Mouse (Mus musculus): ENCODE results near the gene Ankle1. TPM values are rescaled to one million over a fixed set of nuclear protein-coding genes. Genes with fewer than 3 reads are reported as not detected.
A peak's percentile ranks its signal among the peaks of the same experiment; 100 is the strongest.
"Not testable (repeated sequence)": the region's sequence is repeated elsewhere in the genome, so short reads cannot be mapped to it uniquely, and the experiment has no call there.

Ankle1 gene
- total RNA-seq, 1 experiment from 2014 or later, result 9.0 TPM

DNA sequence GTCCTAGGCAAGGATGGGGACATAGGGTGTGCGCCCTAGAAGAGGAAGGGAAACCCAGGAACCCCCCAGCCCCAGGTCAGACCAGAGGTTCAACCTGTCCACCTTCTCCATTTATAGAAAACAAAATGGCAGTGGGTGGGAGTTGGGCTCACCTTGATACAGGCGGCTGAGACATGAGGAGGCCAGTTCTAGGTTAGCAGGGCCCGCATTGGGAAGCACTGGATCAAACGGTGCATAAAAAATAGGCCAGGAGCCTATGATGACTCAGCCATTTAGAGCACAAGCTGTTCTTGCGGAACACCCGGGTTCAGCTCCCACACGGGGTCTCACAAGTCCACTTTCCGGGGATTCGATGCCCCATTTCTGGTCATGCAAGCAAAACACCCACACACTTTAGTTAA lies 859 bp upstream of the Ankle1 start:
- no peak for ATAC-seq (replicated peaks; ENCODE audit: low read depth, poor library complexity, severe bottlenecking)

DNA sequence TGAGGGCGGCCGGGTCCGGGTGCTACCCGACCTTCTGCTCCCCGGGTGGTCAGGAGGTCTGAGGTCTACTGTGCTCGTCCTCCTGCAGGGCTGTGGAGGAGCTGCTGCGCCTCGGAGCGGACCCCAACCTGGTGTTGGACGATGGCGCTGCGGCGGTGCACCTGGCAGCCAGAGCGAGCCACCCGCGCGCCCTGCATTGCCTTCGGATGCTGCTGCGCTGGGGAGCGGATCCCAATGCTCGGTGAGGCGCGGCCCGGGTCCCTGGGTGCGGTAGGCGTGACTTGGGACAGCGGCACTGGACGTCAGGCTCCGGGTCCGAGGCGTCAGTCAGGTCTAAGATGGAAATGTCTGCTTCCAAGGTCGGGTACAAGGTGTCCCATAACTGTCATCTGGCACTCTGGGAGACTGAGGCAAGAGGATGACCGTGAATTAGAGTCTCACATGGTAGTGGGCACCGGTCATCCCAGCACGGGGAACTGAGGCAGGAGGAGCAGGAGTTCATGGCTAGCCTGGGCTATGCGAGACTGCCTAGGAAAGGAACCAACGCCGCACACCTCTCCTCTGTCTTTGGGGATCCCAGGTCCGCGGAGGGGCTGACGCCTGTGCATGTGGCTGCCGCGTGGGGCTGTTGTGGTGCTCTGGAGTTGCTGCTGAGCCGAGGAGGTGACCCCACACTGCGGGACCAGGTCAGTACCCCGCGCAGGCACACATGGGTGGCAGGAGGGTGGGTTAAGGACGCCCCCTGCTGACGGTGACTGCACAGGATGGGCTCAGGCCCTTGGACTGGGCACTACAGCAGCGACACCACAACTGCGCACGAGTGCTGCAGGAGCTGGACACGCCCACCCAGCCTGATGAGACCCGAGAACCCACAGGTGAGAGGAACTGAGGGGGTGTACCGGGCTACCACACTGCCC lies 547 bp downstream of the Ankle1 start:
- ATAC-seq (replicated peaks; ENCODE audit: low read depth, poor library complexity, severe bottlenecking), result peak; percentile 58

DNA sequence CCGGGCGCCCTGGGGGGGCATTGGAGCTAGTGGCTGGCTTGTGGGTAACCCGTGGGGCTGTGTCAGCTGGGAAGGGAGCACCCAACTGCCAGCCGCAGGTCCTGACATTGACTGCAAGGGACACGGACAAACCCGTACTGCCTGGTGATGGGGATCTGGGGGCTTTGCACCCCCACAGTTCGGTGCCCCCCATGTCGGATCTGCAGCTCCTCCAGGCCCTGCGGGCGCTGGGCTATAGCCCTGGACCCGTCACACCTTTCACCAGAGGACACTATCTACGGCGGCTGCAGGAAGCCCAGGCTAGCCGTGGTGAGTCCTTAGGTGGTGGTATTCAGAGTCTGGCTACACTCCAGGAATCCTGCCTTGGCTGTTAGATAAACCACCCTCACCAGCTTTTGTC lies 1.6 kb downstream of the Ankle1 start:
- ATAC-seq (replicated peaks; ENCODE audit: low read depth, poor library complexity, severe bottlenecking), result no peak

DNA sequence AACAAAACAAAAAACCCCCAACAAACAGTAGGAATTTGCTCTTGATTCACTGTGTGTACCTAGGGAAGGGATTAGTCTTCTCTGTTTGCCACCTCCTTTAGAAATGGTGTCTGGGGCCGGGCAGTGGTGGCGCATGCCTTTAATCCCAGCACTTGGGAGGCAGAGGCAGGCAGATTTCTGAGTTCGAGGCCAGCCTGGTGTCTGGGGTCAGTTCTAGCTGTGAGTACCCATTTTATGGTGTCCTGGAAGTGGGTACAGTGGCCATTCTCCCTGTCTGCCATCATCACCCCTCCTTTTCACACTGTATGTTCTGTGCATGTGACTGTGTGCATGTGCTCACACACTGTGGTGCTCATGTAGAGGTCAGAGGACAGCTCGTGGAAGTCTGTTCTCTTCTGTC lies 2.4 kb downstream of the Ankle1 start:
- no peak for ATAC-seq (replicated peaks; ENCODE audit: low read depth, poor library complexity, severe bottlenecking)

DNA sequence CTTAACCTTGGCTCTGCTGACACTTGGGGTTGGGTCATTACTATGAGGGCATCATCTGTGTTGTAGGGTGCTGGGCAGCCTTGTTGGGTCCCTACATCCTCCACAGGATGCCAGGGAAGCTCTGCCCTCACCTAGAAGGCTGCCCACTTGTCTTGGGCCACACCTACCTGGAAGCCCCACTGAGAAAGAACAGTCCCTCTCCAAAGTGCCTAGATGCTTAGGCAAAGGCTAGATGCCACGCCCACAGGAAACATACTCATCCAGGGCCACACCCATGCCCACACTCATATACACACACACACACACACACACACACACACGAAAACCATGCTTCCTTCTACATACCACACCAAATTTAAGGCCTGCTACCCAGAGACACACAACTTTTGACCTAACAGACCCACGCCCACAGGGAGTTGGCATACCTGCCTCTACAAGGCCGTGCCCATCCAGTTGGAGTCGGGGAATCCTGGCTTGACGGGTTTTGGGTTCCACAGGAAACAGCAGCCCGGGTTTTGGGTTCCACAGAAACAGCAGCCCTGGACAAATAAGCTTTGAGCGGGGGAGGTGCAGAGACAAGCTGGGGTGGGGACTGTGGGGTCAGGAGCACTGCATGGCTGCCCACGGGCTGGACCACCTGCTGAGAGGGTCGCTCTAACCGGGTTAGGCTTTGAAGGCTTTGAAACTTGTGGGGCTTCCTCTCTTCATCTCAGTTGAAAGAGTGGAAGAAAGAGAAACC lies 5.9 kb downstream of the Ankle1 start:
- ATAC-seq (replicated peaks; ENCODE audit: low read depth, poor library complexity, severe bottlenecking), result peak; percentile 52

DNA sequence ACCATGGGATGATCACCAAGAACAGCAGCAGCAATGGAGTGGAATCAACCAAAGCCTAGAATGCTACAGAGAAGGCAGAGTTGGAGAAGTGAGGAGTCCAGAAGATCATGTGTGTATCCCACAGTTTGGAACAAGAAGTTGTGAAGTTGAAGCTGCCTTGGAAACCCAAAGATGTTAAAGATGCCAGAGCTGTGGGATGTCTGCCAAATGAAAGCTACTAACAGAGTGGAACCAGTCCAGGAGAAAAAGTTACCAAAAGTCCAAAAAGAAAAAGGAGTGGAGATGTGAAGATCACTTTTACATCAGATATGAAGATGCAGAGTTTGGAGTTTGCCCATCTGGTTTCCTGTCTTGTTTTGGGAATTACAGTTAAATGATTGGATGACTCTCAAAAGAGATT lies 16.3 kb downstream of the Ankle1 start:
- ATAC-seq (replicated peaks; ENCODE audit: low read depth, poor library complexity, severe bottlenecking), result no peak

DNA sequence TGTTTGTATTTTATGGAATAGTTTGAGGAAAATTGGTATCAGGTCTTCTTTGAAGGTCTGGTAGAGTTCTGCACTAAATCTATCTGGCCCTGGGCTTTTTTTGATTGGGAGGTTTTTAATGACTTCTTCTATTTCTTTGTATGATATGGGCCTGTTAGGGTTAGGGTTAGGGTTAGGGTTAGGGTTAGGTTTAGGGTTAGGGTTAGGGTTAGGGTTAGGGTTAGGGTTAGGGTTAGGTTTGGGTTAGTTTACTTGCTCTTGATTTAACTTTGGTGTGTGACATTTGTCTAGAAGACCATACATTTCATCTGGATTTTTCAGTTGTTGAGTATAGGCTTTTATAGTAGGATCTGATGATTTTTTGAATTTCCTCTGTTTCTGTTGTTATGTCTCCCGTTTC lies 27.1 kb downstream of the Ankle1 start:
- ATAC-seq (replicated peaks; ENCODE audit: low read depth, poor library complexity, severe bottlenecking), result not testable (repeated sequence)

DNA sequence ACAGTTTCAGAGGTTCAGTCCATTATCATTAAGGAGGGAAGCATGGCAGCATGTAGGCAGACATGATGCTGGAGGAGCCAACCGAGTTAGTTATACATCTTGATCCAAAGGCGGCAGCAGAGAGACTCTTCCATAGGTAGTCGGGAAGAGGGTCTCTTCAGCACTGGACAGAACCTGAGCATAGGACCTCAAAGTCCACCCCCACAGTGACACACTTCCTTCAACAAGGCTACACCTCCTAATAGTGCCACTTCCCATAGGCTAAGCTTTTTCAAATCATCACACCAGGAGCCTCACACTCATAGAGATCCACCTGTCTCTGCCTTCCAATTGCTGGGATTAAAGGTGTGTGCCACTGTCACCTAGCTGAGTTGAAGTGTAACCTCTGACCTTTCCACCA lies 31.2 kb downstream of the Ankle1 start:
- ATAC-seq (replicated peaks; ENCODE audit: low read depth, poor library complexity, severe bottlenecking), result no peak

DNA sequence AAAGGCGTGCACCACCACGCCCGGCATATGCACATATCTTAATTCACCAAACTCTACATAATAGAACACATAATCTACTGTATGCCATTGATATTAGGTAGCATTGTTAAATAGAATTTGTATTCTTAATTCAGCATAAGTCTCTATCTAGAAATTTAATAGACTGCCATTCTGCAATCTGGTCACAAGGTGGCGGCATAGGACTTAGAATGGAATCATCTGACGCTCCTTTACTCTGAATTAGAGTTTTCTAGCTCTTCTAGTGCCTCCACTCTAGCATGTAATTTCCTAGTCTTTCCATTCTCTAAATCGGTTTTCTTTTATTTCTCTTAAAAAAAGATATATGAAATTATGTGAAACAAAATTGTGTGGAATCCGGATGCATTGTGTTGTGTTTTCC lies 35.6 kb downstream of the Ankle1 start:
- ATAC-seq (replicated peaks; ENCODE audit: low read depth, poor library complexity, severe bottlenecking), result peak; percentile 93

DNA sequence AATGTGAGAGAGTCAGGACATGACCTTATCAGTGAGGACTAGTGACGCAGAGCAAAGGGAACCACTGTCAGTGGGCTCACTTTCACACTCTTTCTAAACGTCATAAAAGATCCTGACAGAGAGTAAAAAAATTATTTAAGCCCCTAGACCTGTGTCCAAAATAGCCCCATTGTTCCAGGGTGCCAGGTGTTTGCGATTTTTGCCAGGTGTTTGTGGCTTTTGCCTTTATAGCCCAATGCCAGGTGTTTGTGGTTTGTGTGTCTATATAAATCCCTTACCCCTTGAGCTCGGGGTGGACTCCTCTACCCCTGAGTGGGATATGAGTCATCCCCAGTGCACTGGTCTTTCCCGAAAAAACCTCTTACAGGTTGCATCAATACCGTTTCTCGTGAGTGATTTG lies 39.3 kb downstream of the Ankle1 start:
- no peak for ATAC-seq (replicated peaks; ENCODE audit: low read depth, poor library complexity, severe bottlenecking)

DNA sequence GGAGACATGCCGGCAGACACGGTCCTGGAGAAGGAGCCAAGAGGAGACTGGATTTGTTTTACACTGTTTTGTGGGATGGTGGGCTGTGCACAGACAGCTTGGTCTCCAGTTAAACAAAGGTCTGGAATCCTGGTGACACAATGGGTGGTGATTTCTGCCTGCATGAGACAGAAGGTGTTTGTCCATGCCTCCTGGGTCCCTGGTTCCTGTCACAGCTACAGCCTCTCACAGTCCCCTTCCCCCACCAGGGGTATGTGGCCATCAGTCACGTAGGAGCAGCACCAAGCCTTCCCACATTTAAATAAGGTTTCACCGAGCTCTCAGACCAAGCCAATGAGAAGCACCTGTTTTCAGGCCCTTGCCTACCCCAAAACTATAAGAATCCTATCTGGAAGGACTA lies 45.5 kb downstream of the Ankle1 start:
- ATAC-seq (replicated peaks; ENCODE audit: low read depth, poor library complexity, severe bottlenecking), result no peak

DNA sequence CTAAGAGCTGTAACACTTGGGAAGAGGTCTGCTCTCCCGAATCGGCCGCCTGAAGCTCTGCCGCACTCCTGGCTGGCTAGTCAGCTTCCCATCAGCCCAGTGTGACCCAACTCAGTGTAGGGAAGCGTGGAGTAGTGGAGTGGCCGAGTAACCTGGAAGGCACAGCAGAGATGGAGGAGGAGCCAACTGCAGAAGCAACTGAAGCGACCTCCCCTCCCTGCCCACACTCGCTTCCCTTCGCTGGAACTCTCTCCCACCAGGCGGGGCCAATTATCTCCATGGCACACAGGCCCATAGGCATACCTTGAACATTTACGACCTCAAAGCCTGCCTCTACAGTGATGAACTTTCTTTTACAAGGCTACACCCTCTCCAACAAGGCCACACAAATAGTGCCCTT lies 46.0 kb downstream of the Ankle1 start:
- ATAC-seq (replicated peaks; ENCODE audit: low read depth, poor library complexity, severe bottlenecking), result no peak

DNA sequence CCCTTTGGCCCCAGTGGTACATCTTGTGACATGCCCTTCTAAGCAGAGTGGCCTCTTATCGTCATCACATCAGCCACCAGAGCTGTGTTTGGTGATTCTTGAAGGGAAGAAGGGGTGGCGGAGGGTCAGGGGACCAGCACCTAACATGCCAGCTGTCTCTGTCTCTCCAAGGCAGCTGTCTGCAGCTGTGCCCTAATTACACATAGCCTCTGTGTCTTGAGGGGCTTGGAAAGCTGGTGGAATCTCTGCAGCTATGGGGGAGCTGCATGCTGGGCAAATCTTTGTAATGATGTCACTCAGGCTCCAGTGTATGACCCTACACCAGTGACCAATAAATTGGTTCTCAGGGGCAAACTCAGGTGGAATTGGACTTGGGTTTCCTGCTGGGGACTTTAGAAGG lies 46.9 kb downstream of the Ankle1 start:
- ATAC-seq (replicated peaks; ENCODE audit: low read depth, poor library complexity, severe bottlenecking), result no peak

DNA sequence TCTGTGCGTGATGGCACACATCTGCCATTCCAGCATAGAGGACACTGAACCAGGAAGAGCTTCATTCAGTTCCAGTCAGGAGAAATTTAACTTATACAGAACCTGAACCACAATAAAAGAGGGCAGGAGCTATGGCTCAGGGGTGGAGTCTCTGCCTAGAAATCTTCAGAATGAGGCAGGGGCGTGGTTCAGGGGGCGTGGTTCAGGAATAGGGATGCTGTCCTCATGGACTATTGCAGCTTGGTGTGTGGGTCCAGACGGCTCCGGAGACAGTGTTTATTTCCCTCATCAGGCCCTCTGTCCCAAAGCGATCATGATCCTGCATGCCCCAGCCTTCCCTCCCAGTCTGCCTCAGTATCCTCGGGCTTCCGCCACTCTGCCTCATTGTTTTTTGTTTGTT lies 48.9 kb downstream of the Ankle1 start:
- no peak for ATAC-seq (replicated peaks; ENCODE audit: low read depth, poor library complexity, severe bottlenecking)

DNA sequence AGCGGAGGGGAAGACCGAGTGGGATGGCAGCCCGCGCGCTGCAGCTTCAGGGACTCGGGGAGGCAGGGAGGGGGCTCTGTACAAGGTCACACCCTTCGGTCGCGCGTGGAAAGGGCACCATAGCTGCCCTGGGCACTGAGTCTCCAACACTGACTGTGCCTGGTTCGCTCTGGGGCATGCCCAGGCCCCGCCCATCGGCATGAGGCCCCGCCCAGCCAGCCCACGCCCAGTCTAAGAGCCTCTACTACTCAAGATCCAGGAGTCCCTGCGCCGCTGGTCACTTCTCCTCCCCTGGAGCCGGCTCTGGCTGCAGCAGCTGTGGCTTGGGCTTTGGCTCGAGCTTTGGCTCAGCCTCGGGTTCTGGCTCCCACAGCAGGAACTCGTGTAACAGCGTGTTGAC lies 51.1 kb downstream of the Ankle1 start:
- ATAC-seq (replicated peaks; ENCODE audit: low read depth, poor library complexity, severe bottlenecking), result no peak

DNA sequence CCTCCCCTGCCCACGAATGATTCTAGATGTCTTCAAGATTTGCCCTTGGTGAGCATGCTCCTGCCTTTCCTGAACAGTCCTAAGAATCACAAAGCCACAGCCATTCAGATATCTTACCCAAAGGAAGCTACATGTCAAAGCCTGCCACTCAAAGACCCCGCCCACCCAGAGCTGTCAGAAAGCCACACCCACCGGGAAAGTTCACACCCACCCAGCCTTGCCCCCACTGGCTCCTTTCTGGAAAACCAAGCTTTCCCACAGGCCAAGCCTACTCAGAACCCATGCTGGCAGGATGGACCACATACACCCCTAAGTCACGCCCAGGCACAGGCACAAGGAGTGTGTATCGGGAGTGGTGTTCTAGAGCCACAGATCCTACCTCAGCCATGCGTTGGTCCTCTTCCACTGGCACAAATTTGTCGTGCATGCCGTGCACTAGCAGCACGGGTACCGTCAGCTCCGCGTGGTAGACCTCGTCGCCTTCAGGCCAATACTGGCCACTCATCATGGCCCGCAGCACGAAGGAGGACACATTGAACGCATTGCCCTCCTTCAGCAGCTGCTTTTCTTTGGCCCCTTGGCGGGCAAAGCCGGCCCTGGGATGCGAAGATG lies 52.0 kb downstream of the Ankle1 start:
- ATAC-seq (replicated peaks; ENCODE audit: low read depth, poor library complexity, severe bottlenecking), result 0 out of 2 replicates have a peak, but pooled peaks have one; percentile 6

Other genes with a start within 250 kb of the Ankle1 start
- 32.7 and 33.5 TPM in 2 replicates for gene Myo9b, start 133.3 kb upstream of the Ankle1 start, total RNA-seq (2017)
- 40.1 and 64.0 TPM in 2 replicates for gene Haus8, start 133.1 kb upstream of the Ankle1 start, total RNA-seq (2017)
- 137 and 155 TPM in 2 replicates for gene Use1, start 39.2 kb upstream of the Ankle1 start, total RNA-seq (2017)
- gene Ocel1, start 34.7 kb upstream of the Ankle1 start, total RNA-seq (2017), result 10.7 and 18.6 TPM in 2 replicates
- gene Nr2f6, start 24.1 kb upstream of the Ankle1 start, total RNA-seq (2017), result 3.0 and 4.3 TPM in 2 replicates
- not detected in 2 replicates for gene Ushbp1, start 10.2 kb upstream of the Ankle1 start, total RNA-seq (2017)
- gene Babam1, start 9.1 kb upstream of the Ankle1 start, total RNA-seq (2017), result 84.6 and 89.2 TPM in 2 replicates
- gene Abhd8, start 57.6 kb downstream of the Ankle1 start, total RNA-seq (2017), result 6.5 and 13.3 TPM in 2 replicates
- 79.0 and 80.0 TPM in 2 replicates for gene Mrpl34, start 58.9 kb downstream of the Ankle1 start, total RNA-seq (2017)
- 9.6 and 17.6 TPM in 2 replicates for gene Dda1, start 63.2 kb downstream of the Ankle1 start, total RNA-seq (2017)
- gene Ano8, start 80.0 kb downstream of the Ankle1 start, total RNA-seq (2017), result 5.4 and 6.6 TPM in 2 replicates
- gene Gtpbp3, start 82.1 kb downstream of the Ankle1 start, total RNA-seq (2017), result 22.6 and 22.7 TPM in 2 replicates
- 3.0 and 3.6 TPM in 2 replicates for gene Plvap, start 105.7 kb downstream of the Ankle1 start, total RNA-seq (2017)
- not detected in 2 replicates for gene Ccdc194, start 119.7 kb downstream of the Ankle1 start, total RNA-seq (2017)
- 35.4 and 49.8 TPM in 2 replicates for gene Bst2, start 131.4 kb downstream of the Ankle1 start, total RNA-seq (2017)
- 84.7 and 86.2 TPM in 2 replicates for gene Mvb12a, start 136.9 kb downstream of the Ankle1 start, total RNA-seq (2017)
- gene Tmem221, start 152.9 kb downstream of the Ankle1 start, total RNA-seq (2017), result not detected in 2 replicates
- gene Nxnl1, start 160.6 kb downstream of the Ankle1 start, total RNA-seq (2017), result not detected in 2 replicates
- 6.8 and 9.5 TPM in 2 replicates for gene Slc27a1, start 162.9 kb downstream of the Ankle1 start, total RNA-seq (2017)
- gene Pgls, start 186.2 kb downstream of the Ankle1 start, total RNA-seq (2017), result 116 and 131 TPM in 2 replicates
- 0.97 and 2.3 TPM in 2 replicates for gene Fam129c, start 191.6 kb downstream of the Ankle1 start, total RNA-seq (2017)
- 64.6 and 75.2 TPM in 2 replicates for gene Colgalt1, start 205.0 kb downstream of the Ankle1 start, total RNA-seq (2017)

All from common myeloid progenitor, adult 5-6 weeks (primary cell).